Mouse (Mus musculus) midbrain, embryonic 14.5 days (tissue): ENCODE measurements around the gene Ticrr. TPM values are rescaled to one million over a fixed set of nuclear protein-coding genes. Genes with fewer than 3 reads are reported as not detected.
A peak's percentile ranks its signal among the peaks of the same experiment; 100 is the strongest.

Experiments used
- ATAC-seq: fragments of 200-750 bp; cut with Nextera tagmentation; 2 replicates; pipeline ENCODE4 v1.8.0; 2017; ENCODE audit warnings: moderate number of reproducible peaks, moderate library complexity; ENCODE audit not compliant: low FRiP score, low TSS enrichment
- DNase-seq: peaks from one replicate; pipeline ENCODE4 v3.0.0-alpha.2; 2015
- H3K27ac ChIP-seq: fragments of 300-500 bp; sonication (generic); replicated peaks from 2 replicates; pipeline ENCODE4 v1.5.1; 2014; ENCODE audit warnings: mild to moderate bottlenecking, low read depth, low read length, moderate library complexity
- H3K27me3 ChIP-seq: fragments of 300-500 bp; sonication (generic); 2 replicates; pipeline ENCODE4 v1.6.1; 2014; ENCODE audit warnings: low read length, control low read depth, mixed read lengths; ENCODE audit not compliant: control insufficient read depth, insufficient read depth
- H3K36me3 ChIP-seq: fragments of 300-500 bp; sonication (generic); 2 replicates; pipeline ENCODE4 v1.6.1; 2014; ENCODE audit warnings: low read length, control low read depth; ENCODE audit not compliant: control insufficient read depth, insufficient read depth
- H3K4me1 ChIP-seq: fragments of 300-500 bp; sonication (generic); 2 replicates; pipeline ENCODE4 v1.6.1; 2014; ENCODE audit warnings: mild to moderate bottlenecking, antibody characterized with exemption, low read length, control low read depth; ENCODE audit not compliant: control insufficient read depth, insufficient read depth
- H3K4me2 ChIP-seq: fragments of 300-500 bp; sonication (generic); 2 replicates; pipeline ENCODE4 v1.6.1; 2014; ENCODE audit warnings: mild to moderate bottlenecking, low read length, moderate library complexity
- H3K4me3 ChIP-seq: fragments of 300-500 bp; sonication (generic); replicated peaks from 2 replicates; pipeline ENCODE4 v1.5.1; 2014; ENCODE audit warnings: low read depth, low read length
- H3K9ac ChIP-seq: fragments of 300-500 bp; sonication (generic); replicated peaks from 2 replicates; pipeline ENCODE4 v1.6.1; 2014; ENCODE audit warnings: mild to moderate bottlenecking, low read length, moderate library complexity
- H3K9me3 ChIP-seq: fragments of 300-500 bp; sonication (generic); 2 replicates; pipeline ENCODE4 v1.6.1; 2016; ENCODE audit warnings: low read length, control low read depth, mixed read lengths; ENCODE audit not compliant: control insufficient read depth
- whole genome bisulfite sequencing: fragments of 180-500 bp; shearing (Covaris S2); extraction: QIAGEN DNeasy Blood & Tissue Kit; methylation state at CpG from one replicate; pipeline ENCODE4 v1.1.7; 2014; 5-methylcytosine and 5-hydroxymethylcytosine counted together
- polyA plus RNA-seq: library from polyadenylated mRNA; unstranded; fragments of >200 nt; fragmentation: Nextera tagmentation; extraction: Ambion mirVana; gene quantifications from 2 replicates; pipeline ENCODE4 v1.2.1, GENCODE M21; 2014

Ticrr gene
- polyA plus RNA-seq, 1 experiment from 2014 or later = 2.5 TPM

DNA sequence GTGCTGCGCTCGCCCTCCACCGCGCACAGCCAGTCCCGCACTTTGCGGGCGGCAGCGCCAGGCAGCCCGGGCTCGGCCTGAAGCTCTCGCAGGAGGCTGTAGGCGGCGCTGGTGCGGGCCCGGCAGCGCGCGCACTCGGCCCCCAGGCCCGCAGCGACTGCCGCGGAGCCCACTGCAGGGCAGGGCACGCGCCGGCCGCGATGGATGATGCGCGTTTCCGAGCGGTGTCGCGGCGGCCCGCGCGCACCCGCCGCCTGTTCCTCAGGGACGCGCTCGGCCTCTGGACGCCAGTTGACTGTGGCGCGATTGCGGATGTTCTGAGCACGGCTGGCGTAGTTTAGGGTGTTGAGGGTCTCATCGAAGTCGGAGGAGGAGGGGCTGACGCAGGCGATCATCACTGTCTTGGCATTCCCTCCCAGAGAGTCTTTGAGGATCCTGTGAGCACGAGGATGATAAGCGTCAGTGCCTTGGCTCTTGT lies 50.2 kb downstream of the Ticrr start:
- Histone ChIP-seq H3K36me3 (no peaks in the 10 kb centered on the region), H3K4me2 (peak overlapping the region; percentile 70), H3K4me1 (peaks cover 14% of the 10 kb centered on the region; the same call in 1 of the 2 replicates), H3K27me3 (no peaks in the 10 kb centered on the region; the same call in 1 of the 2 replicates), H3K4me3 (peak overlapping the region; percentile 44), H3K9ac (peak overlapping the region; percentile 50), H3K9me3 (no peaks in the 10 kb centered on the region), H3K27ac (0 out of 2 replicates have a peak overlapping the region, but pooled peaks have one; percentile 13)
- ATAC-seq = peak; percentile 82
- DNase-seq = peak; percentile 93
- WGBS = under 1% methylated on average over 55 of the region's 55 CpGs

GRCm38 (mm10) chr7:79710831-79711230 lies 50.8 kb downstream of the Ticrr start:
- ATAC-seq (no peak), DNase-seq (peak; percentile 40)
- WGBS = 23% methylated on average over 17 of the region's 17 CpGs

DNA sequence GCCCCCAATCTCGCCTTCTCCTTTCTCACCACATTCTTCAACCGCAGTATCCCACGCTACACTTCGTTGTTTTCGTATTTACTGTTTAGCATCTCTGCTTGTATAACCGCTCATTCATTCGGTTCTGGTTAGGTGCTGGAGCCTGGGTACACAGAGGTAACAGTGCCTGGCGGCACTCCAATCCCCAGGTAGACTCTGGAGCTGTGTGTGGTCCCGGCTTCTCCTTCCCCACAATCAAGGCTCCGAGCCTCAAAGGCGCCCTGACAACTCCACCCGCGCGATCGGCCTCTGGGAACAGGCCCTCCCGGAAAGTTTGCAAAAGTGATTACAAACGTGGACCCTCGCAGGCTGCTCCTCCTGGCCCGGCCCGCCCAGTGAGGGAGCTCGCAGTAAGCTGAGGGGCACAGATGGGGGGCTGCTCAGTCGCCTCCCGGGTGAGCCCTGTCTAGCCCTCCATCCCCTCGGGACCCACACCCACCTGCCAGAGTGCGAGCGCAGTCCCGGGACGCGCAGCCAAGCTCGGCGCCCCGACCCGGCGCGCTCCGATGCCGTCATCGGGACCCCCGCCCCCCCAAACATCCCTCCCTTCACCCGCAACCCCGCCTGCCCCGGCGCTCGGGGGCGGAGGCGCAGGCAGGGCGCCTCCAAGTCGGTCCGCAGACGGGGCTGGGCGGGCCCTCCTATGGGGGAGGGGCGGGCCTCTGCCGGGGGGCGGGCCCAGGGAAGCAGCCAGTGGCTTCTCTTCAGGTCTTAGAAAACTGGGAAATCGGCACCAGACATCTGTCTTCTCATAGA lies 55.4 kb downstream of the Ticrr start, which contains the start of gene Kif7:
TSS of gene Kif7 (minus strand) at position 534 of the 795 bp plus-strand sequence.
- Histone ChIP-seq H3K4me3 (peak within 1 kb of the TSS; percentile 55), H3K4me2 (peak within 1 kb of the TSS; percentile 90), H3K27ac (no peak within 1 kb of the TSS; the same call in 1 of the 2 replicates), H3K4me1 (peaks cover 16% of the 10 kb centered on the region), H3K9me3 (no peaks in the 10 kb centered on the region), H3K27me3 (peaks cover 3% of the 10 kb centered on the region; the same call in 1 of the 2 replicates), H3K36me3 (no peaks in the 10 kb centered on the region), H3K9ac (peak within 1 kb of the TSS; percentile 60)
- peak; percentile 87 for ATAC-seq
- WGBS = under 1% methylated on average over 52 of the region's 55 CpGs
- DNase-seq = peak; percentile 86

More at GRCm38 (mm10) chr7:79710831-79711230, 50.8 kb downstream of the Ticrr start:
- Histone ChIP-seq H3K27me3 (no peaks in the 10 kb centered on the region; the same call in 1 of the 2 replicates), H3K36me3 (no peaks in the 10 kb centered on the region), H3K9ac (peak overlapping the region; percentile 50), H3K4me3 (peak overlapping the region; percentile 44), H3K4me1 (peaks cover 18% of the 10 kb centered on the region), H3K27ac (0 out of 2 replicates have a peak overlapping the region, but pooled peaks have one; percentile 13), H3K4me2 (peak overlapping the region; percentile 70), H3K9me3 (no peaks in the 10 kb centered on the region)

DNA sequence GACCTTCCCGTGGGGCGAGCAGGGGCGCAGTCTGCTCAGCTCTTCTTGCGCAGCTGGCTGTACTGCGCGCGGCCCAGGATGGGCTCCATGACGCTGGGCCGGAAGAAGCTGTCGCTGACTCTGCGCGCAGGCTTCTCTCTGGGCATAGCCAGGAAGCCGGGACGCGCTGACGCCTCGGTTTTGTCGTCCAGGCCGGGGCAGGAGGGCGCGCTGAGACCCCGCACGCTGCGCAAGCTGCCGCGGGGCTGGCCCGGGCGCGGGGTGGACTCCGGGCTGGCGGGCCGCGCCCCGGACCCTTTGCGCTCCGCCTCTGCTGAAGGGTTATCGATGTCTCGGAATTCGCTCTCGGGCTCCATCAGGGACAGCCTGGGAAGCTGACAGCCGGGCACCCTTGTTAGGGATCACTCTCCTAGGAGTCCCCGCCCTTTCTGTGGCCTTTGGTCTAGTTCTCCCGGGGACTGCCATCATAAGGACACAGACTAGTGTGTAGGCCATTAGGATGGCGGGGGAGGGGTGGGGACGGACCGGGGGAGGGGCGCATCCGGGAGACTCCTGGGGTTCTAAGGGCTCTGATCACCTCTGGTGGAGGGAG lies 61.5 kb downstream of the Ticrr start:
- Histone ChIP-seq H3K27me3 (peaks cover 13% of the 10 kb centered on the region; the same call in 1 of the 2 replicates), H3K4me1 (no peaks in the 10 kb centered on the region), H3K4me3 (peak overlapping the region; percentile 58), H3K4me2 (peak overlapping the region; percentile 78), H3K36me3 (no peaks in the 10 kb centered on the region), H3K9ac (peak overlapping the region; percentile 73), H3K27ac (0 out of 2 replicates have a peak overlapping the region, but pooled peaks have one; percentile 26), H3K9me3 (no peaks in the 10 kb centered on the region)
- under 1% methylated on average over 48 of the region's 48 CpGs for whole genome bisulfite sequencing
- DNase-seq = peak; percentile 80
- peak; percentile 34; the same call in 1 of the 2 replicates for ATAC-seq

DNA sequence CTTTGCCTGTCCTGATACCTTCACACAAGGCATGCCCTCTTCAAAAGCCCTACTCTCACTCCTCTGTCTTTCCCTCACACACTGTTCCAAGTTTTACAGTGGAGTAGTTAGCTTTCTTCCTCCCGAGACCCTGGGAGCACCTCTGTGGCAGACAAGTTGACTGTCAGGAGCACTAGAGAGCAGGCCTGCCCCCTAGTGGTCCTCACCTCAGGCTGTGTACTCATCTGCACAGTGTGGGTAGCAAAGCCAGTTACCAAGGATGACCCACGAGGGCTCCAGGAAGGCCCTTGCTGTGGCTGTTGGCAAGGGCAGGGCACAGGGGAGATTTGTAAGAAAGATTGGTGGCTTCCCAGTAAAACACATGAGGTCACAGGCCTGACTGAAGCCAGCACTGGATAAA lies 67.1 kb downstream of the Ticrr start:
- 18% methylated on average over 2 of the region's 2 CpGs for WGBS
- Histone ChIP-seq H3K9me3 (no peaks in the 10 kb centered on the region), H3K36me3 (no peaks in the 10 kb centered on the region), H3K9ac (no peak overlapping the region), H3K27me3 (peaks cover 7% of the 10 kb centered on the region; the same call in 1 of the 2 replicates), H3K4me3 (no peak overlapping the region), H3K4me2 (no peak overlapping the region), H3K4me1 (no peaks in the 10 kb centered on the region), H3K27ac (no peak overlapping the region)
- peak; percentile 74 for DNase-seq
- no peak for ATAC-seq

GRCm38 (mm10) chr7:79728219-79728618 lies 68.2 kb downstream of the Ticrr start:
- H3K4me3 ChIP-seq = no peak overlapping the region
- H3K27ac ChIP-seq = no peak overlapping the region
- no peaks in the 10 kb centered on the region for H3K36me3 ChIP-seq
- H3K27me3 ChIP-seq = peaks cover 4% of the 10 kb centered on the region; the same call in 1 of the 2 replicates
- 37% methylated on average over 6 of the region's 6 CpGs for WGBS
- ATAC-seq (no peak), DNase-seq (peak; percentile 68)
- H3K4me1 ChIP-seq = no peaks in the 10 kb centered on the region
- H3K9me3 ChIP-seq = no peaks in the 10 kb centered on the region
- no peak overlapping the region for H3K9ac ChIP-seq
- H3K4me2 ChIP-seq = no peak overlapping the region

- Histone ChIP-seq H3K9ac (no peak overlapping the region), H3K4me3 (no peak overlapping the region), H3K4me1 (no peaks in the 10 kb centered on the region), H3K27ac (no peak overlapping the region), H3K27me3 (no peaks in the 10 kb centered on the region), H3K4me2 (no peak overlapping the region), H3K9me3 (no peaks in the 10 kb centered on the region), H3K36me3 (no peaks in the 10 kb centered on the region)
- no peak; the same call in 1 of the 2 replicates for ATAC-seq
- peak; percentile 83 for DNase-seq
- 7% methylated on average over 8 of the region's 8 CpGs for WGBS
Measured at GRCm38 (mm10) chr7:79729169-79729568, 69.2 kb downstream of the Ticrr start.

- WGBS = 72% methylated on average over 11 of the region's 11 CpGs
- ATAC-seq (no peak), DNase-seq (no peak)
- Histone ChIP-seq H3K4me2 (no peak overlapping the region), H3K27ac (no peak overlapping the region), H3K4me3 (no peak overlapping the region), H3K27me3 (no peaks in the 10 kb centered on the region), H3K9ac (no peak overlapping the region), H3K36me3 (no peaks in the 10 kb centered on the region), H3K4me1 (no peaks in the 10 kb centered on the region), H3K9me3 (no peaks in the 10 kb centered on the region)
Measured at GRCm38 (mm10) chr7:79729743-79730370, 69.9 kb downstream of the Ticrr start.
